Mouse (Mus musculus): ENCODE results near the gene Fbxo46. TPM values are rescaled to one million over a fixed set of nuclear protein-coding genes. Genes with fewer than 3 reads are reported as not detected.

Fbxo46 gene
- total RNA-seq, 2 experiments from 2014 or later: 12.5 to 13.1 TPM

DNA sequence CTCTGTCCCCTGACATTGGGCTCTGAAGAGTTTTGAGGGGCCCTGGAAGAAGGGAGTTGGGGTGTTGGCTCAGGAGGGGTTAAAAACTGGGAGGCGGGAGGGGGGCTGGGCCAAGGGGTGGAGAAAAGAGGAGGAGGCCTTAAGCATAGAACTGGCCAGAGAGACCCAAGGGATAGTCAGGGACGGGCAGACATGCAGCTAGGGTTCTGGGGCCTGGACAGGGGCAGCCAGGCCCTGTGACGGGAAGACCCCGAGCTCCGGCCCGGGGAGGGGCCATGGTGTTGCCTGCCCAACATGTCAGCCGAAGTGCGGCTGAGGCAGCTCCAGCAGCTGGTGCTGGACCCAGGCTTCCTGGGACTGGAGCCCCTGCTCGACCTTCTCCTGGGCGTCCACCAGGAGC is 36.0 kb upstream of the Fbxo46 start, which contains the start of gene Dmpk:
Gene Dmpk, plus strand, starts transcription at position 149 of the 400 bp plus-strand sequence.
- no peak for DNase-seq (ENCODE audit: low spot score in 2 of 2)
- H3K4me3 ChIP-seq: peak within 1 kb of the TSS; percentile 26
- TF ChIP-seq CTCF (conservative IDR thresholded peaks at IDR 0.05): no peak

GRCm38 (mm10) chr7:19084277-19084771 is 35.3 kb upstream of the Fbxo46 start:
- DNase-seq (ENCODE audit: low spot score in 2 of 2): no peak
- no peak for TF ChIP-seq CTCF (conservative IDR thresholded peaks at IDR 0.05)
- Histone ChIP-seq H3K27ac (peak overlapping the region; percentile 20; the same call in 1 of the 2 replicates), H3K4me3 (peak overlapping the region; percentile 26; the same call in 1 of the 2 replicates)

More for the DNA sequence above, 36.0 kb upstream of the Fbxo46 start, which contains the start of gene Dmpk:
- H3K27ac ChIP-seq: peak within 1 kb of the TSS; percentile 23; the same call in 1 of the 2 replicates

DNA sequence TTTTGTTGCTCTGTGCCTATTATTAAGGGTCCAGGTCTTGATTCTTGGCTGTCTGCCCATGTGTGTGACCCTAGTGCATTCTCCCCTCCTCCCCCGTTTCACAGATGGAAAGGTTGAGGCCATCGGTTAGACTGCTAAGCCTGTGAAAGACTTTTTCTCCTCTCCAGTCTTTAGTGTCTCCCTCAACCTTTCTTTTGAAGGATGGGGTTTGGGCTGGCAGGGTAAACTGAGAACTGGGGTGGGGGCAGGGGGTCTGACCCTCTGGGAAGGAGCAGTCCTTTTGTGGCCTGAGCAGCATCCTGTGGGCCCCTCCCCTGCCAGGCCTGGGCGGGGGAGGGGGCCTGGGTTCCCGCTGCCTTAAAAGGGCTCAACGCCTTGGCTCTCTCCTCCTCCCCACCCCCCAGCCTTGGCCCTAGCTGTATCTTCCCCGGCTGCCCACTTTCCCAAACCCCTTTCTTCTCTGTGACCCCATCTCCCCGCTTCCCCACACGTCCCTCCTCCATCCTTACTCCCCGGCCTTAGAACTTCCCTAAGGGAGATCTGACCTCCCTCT is 34.7 kb upstream of the Fbxo46 start:
- DNase-seq (ENCODE audit: low spot score in 2 of 2): no peak
- H3K27ac ChIP-seq: no peak overlapping the region
- H3K4me3 ChIP-seq: no peak overlapping the region
- no peak for TF ChIP-seq CTCF (conservative IDR thresholded peaks at IDR 0.05)

DNA sequence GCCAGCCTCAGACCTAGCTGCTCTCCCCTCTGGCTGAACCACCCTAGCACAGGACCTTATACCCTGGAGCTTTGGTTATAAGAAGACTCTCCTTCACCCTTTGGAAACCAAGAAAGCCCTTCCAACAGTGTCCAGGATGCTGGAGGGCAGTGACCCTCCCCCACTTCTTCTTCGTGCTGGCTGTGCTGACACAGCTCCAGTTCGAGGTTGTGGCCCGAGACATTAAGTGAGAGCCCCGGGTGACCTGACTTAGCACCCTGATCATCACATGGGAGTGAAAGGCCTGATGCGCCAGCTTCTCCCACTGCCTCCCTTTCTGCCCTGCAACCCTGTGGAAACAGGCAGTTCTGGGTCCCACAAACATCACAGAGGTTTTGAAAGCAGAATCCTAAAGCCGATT is 34.2 kb upstream of the Fbxo46 start:
- H3K27ac ChIP-seq: no peak overlapping the region
- no peak overlapping the region for H3K4me3 ChIP-seq
- no peak for TF ChIP-seq CTCF (conservative IDR thresholded peaks at IDR 0.05)
- no peak for DNase-seq (ENCODE audit: low spot score in 2 of 2)

- H3K27ac ChIP-seq: no peak overlapping the region
- DNase-seq (ENCODE audit: low spot score in 2 of 2): no peak
- TF ChIP-seq CTCF (conservative IDR thresholded peaks at IDR 0.05): no peak
- no peak overlapping the region for H3K4me3 ChIP-seq
Observed at GRCm38 (mm10) chr7:19086042-19086441, 33.6 kb upstream of the Fbxo46 start.

DNA sequence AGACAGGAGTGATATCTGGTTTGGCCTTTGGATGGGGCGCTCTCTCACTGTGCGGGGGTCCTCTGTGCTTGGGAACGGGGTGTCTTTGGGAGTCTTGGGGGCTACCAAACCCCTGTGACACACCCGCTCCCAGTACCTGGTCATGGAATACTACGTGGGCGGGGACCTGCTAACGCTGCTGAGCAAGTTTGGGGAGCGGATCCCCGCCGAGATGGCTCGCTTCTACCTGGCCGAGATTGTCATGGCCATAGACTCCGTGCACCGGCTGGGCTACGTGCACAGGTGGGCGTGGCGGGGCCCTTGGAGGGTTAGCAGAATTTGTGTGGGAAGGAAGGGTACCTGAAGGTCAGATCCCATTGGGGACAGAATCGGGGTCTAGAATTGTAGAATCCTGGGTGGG is 32.9 kb upstream of the Fbxo46 start:
- H3K27ac ChIP-seq: no peak overlapping the region
- TF ChIP-seq CTCF (conservative IDR thresholded peaks at IDR 0.05): no peak

GRCm38 (mm10) chr7:19088813-19089212 is 30.8 kb upstream of the Fbxo46 start:
- peak; percentile 92 for TF ChIP-seq CTCF (conservative IDR thresholded peaks at IDR 0.05)
- peak in 1 of 2 experiments; percentile 72 for DNase-seq (ENCODE audit: low spot score in 2 of 2)
- Histone ChIP-seq H3K27ac (no peak overlapping the region), H3K4me3 (no peak overlapping the region)

More for the DNA sequence above, 32.9 kb upstream of the Fbxo46 start:
- DNase-seq (ENCODE audit: low spot score in 2 of 2): no peak
- no peak overlapping the region for H3K4me3 ChIP-seq

DNA sequence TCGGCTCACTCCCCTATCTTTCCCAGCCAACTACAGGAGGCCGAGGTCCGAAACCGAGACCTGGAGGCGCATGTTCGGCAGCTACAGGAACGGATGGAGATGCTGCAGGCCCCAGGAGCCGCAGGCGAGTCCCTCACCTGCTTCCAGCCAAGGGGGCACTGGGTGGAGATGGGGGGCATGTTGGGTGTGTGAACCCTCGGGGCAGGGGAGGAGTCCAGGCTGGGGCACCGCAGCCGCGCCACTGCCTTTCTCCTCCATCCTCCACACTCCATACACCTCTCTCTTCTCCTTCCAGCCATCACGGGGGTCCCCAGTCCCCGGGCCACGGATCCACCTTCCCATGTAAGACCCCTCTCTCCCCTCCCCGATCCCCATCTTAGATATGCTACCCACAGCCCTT is 27.7 kb upstream of the Fbxo46 start:
- Histone ChIP-seq H3K27ac (no peak overlapping the region), H3K4me3 (no peak overlapping the region)
- DNase-seq (ENCODE audit: low spot score in 2 of 2): no peak
- TF ChIP-seq CTCF (conservative IDR thresholded peaks at IDR 0.05): no peak

GRCm38 (mm10) chr7:19092381-19093173 is 27.1 kb upstream of the Fbxo46 start:
- TF ChIP-seq CTCF (conservative IDR thresholded peaks at IDR 0.05): no peak
- Histone ChIP-seq H3K27ac (peak overlapping the region; percentile 4; the same call in 1 of the 2 replicates), H3K4me3 (no peak overlapping the region)
- DNase-seq (ENCODE audit: low spot score in 2 of 2): no peak

GRCm38 (mm10) chr7:19093174-19093521 is 26.5 kb upstream of the Fbxo46 start:
- DNase-seq (ENCODE audit: low spot score in 2 of 2): peak; percentile 55 to 79
- H3K4me3 ChIP-seq: peak overlapping the region; percentile 63
- H3K27ac ChIP-seq: peak overlapping the region; percentile 53
- peak; percentile 83 for TF ChIP-seq CTCF (conservative IDR thresholded peaks at IDR 0.05)

- Histone ChIP-seq H3K27ac (peak overlapping the region; percentile 87), H3K4me3 (peak overlapping the region; percentile 63)
- DNase-seq (ENCODE audit: low spot score in 2 of 2): peak; percentile 77 to 79
- no peak for TF ChIP-seq CTCF (conservative IDR thresholded peaks at IDR 0.05)
Observed at GRCm38 (mm10) chr7:19093537-19094385, 25.9 kb upstream of the Fbxo46 start.

- DNase-seq (ENCODE audit: low spot score in 2 of 2): no peak
- peak within 1 kb of the TSS; percentile 87 for H3K27ac ChIP-seq
- TF ChIP-seq CTCF (conservative IDR thresholded peaks at IDR 0.05): no peak
- H3K4me3 ChIP-seq: peak within 1 kb of the TSS; percentile 63
Observed at GRCm38 (mm10) chr7:19094471-19094825, 25.2 kb upstream of the Fbxo46 start, which contains the start of gene Six5. Six5 (plus strand) TSS chr7:19094594.

Measured in layer of hippocampus, adult 2 months (tissue).